Mouse (Mus musculus): ENCODE results near the gene Car10. TPM values are rescaled to one million over a fixed set of nuclear protein-coding genes. Genes with fewer than 3 reads are reported as not detected.

The Car10 gene
- total and polyA plus RNA-seq, 3 experiments = not detected

DNA sequence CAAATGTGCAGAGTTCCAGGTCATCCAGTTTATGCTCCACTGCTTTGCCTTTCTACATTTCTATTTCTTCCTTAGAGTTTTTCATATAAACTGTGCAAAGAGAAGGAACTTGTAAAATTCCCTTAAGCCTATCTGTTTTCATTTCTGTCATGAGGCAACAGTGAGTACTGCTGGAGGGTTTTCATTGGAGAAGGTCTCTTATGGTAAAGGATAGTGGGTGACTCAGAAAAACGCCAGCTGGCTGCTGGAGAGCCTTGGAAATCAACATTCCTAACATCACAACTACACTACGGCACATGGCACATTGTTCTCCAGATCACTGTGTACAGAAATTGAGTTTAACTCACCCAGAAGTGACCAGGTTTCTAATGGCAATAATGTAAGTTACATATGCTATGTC is 88.3 kb downstream of the Car10 start (continued):
- no peak for TF ChIP-seq GATA1 (IDR thresholded peaks at IDR 0.05; ENCODE audit: low read depth, low read length)

DNA sequence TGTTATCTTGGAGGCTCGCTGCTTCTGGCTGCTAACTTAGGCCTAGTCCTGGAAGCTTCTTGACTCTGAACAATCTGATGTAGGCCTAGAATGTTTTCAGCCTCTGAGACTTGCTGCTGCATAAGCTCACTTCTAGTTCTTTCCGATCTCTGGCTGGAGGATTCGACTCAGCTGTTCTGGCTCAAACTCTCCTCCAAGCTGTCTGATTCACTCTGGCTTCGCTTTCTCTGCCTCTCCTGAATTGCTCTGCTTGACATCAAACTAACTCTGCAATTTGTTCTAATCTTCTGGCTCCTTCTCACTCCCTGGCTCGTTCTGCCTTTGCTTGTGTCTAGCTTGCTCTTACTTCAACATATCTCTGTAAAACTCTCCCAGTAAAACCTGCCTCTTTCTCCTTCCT is 90.8 kb downstream of the Car10 start:
- no peak for DNase-seq (ENCODE audit: low read depth, low spot score)
- TF ChIP-seq KAT2A (conservative IDR thresholded peaks at IDR 0.05; ENCODE audit: low read depth, low read length) (no peak), MYB (IDR thresholded peaks at IDR 0.05; ENCODE audit: low read depth, low read length) (no peak), GABPA (IDR thresholded peaks at IDR 0.05; ENCODE audit: low read depth, low read length) (no peak), JUND (IDR thresholded peaks at IDR 0.05; ENCODE audit: low read depth, low read length) (no peak), CHD1 (IDR thresholded peaks at IDR 0.05; ENCODE audit: low read depth, low read length) (no peak), MEF2A (IDR thresholded peaks at IDR 0.05; ENCODE audit: extremely low read depth, insufficient replicate concordance, low read depth, low read length, poor library complexity, severe bottlenecking) (no peak), EP300 (IDR thresholded peaks at IDR 0.05; ENCODE audit: low read depth in 1 of 2, low read length in 2 of 2) (no peak), MAFK (IDR thresholded peaks at IDR 0.05; ENCODE audit: borderline replicate concordance, low read depth, low read length) (no peak), MAX (IDR thresholded peaks at IDR 0.05; ENCODE audit: low read length) (no peak), TAL1 (IDR thresholded peaks at IDR 0.05; ENCODE audit: low read length) (no peak)
- Histone ChIP-seq H3K27me3 (ENCODE audit: control insufficient read depth in 1 of 2, insufficient read depth in 2 of 2, low read length in 2 of 2) (no peaks in the 10 kb centered on the region), H3K4me3 (ENCODE audit: control insufficient read depth in 1 of 2, insufficient read depth in 1 of 2, low read depth in 2 of 2, low read length in 2 of 2) (no peak overlapping the region), H3K36me3 (ENCODE audit: control insufficient read depth in 1 of 2, insufficient read depth in 2 of 2, low read length in 2 of 2) (no peaks in the 10 kb centered on the region), H3K79me2 (ENCODE audit: control insufficient read depth, insufficient read depth, low read length, poor library complexity) (no peaks in the 10 kb centered on the region), H3K4me1 (ENCODE audit: control insufficient read depth in 1 of 2, insufficient read depth in 2 of 2, low read length in 2 of 2) (no peaks in the 10 kb centered on the region), H3K9ac (ENCODE audit: control insufficient read depth, low read depth, low read length, poor library complexity, severe bottlenecking) (no peak overlapping the region), H3K27ac (ENCODE audit: control insufficient read depth, low read depth, low read length) (no peak overlapping the region), H3K9me3 (replicated peaks; ENCODE audit: insufficient read depth, low read length) (no peaks in the 10 kb centered on the region)

- Histone ChIP-seq H3K27ac (ENCODE audit: control insufficient read depth, low read depth, low read length) (no peak overlapping the region), H3K9me3 (replicated peaks; ENCODE audit: insufficient read depth, low read length) (no peaks in the 10 kb centered on the region)
Measured at GRCm38 (mm10) chr11:93200046-93200445, 102.2 kb downstream of the Car10 start.

More at GRCm38 (mm10) chr11:93200046-93200445, 102.2 kb downstream of the Car10 start:
- H3K36me3 ChIP-seq (ENCODE audit: control insufficient read depth in 1 of 2, insufficient read depth in 2 of 2, low read length in 2 of 2) = no peaks in the 10 kb centered on the region
- no peak overlapping the region for H3K9ac ChIP-seq (ENCODE audit: control insufficient read depth, low read depth, low read length, poor library complexity, severe bottlenecking)
- TF ChIP-seq POLR2A (IDR thresholded peaks at IDR 0.05; ENCODE audit: control insufficient read depth in 1 of 2, insufficient read depth in 1 of 2, low read depth in 1 of 2, low read length in 2 of 2, poor library complexity in 1 of 2) (no peak), MYB (IDR thresholded peaks at IDR 0.05; ENCODE audit: low read depth, low read length) (no peak), BHLHE40 (IDR thresholded peaks at IDR 0.05; ENCODE audit: borderline replicate concordance, low read depth, low read length) (no peak), GABPA (IDR thresholded peaks at IDR 0.05; ENCODE audit: low read depth, low read length) (no peak), ZMIZ1 (IDR thresholded peaks at IDR 0.05; ENCODE audit: low read depth, low read length) (no peak), JUND (IDR thresholded peaks at IDR 0.05; ENCODE audit: low read depth, low read length) (no peak), ZKSCAN1 (IDR thresholded peaks at IDR 0.05; ENCODE audit: low read depth, low read length) (no peak), EP300 (IDR thresholded peaks at IDR 0.05; ENCODE audit: low read depth in 1 of 2, low read length in 2 of 2) (no peak), GATA1 (IDR thresholded peaks at IDR 0.05; ENCODE audit: low read depth, low read length) (no peak), MAFK (IDR thresholded peaks at IDR 0.05; ENCODE audit: borderline replicate concordance, low read depth, low read length) (no peak), NRF1 (IDR thresholded peaks at IDR 0.05; ENCODE audit: insufficient read depth, low read depth, low read length, poor library complexity, severe bottlenecking) (no peak), RCOR1 (IDR thresholded peaks at IDR 0.05; ENCODE audit: low read depth, low read length) (no peak), RAD21 (IDR thresholded peaks at IDR 0.05; ENCODE audit: low read depth, low read length) (no peak), POLR2AphosphoS5 (IDR thresholded peaks at IDR 0.05; ENCODE audit: borderline replicate concordance, low read depth, low read length) (no peak), USF2 (IDR thresholded peaks at IDR 0.05; ENCODE audit: borderline replicate concordance in 1 of 2, insufficient read depth in 1 of 2, low read depth in 1 of 2, low read length in 2 of 2) (no peak), UBTF (IDR thresholded peaks at IDR 0.05; ENCODE audit: borderline replicate concordance, insufficient read depth, low read depth, low read length) (no peak), MAX (IDR thresholded peaks at IDR 0.05; ENCODE audit: low read length) (no peak), CTCF (IDR thresholded peaks at IDR 0.05 in 2 of 3, conservative IDR thresholded peaks at IDR 0.05 in 1 of 3; ENCODE audit: control insufficient read depth in 1 of 3, insufficient read depth in 1 of 3, low read depth in 2 of 3, low read length in 3 of 3, poor library complexity in 1 of 3, severe bottlenecking in 1 of 3) (no peak), HCFC1 (IDR thresholded peaks at IDR 0.05; ENCODE audit: low read depth, low read length) (no peak)
- H3K27me3 ChIP-seq (ENCODE audit: control insufficient read depth in 1 of 2, insufficient read depth in 2 of 2, low read length in 2 of 2) = no peaks in the 10 kb centered on the region
- H3K4me3 ChIP-seq (ENCODE audit: control insufficient read depth in 1 of 2, insufficient read depth in 1 of 2, low read depth in 2 of 2, low read length in 2 of 2) = no peak overlapping the region
- H3K4me1 ChIP-seq (ENCODE audit: control insufficient read depth in 1 of 2, insufficient read depth in 2 of 2, low read length in 2 of 2) = no peaks in the 10 kb centered on the region
- DNase-seq (ENCODE audit: low read depth, low spot score) = no peak
- no peaks in the 10 kb centered on the region for H3K79me2 ChIP-seq (ENCODE audit: control insufficient read depth, insufficient read depth, low read length, poor library complexity)

Measured in MEL (cell line).